Mouse (Mus musculus) hematopoietic stem cell, adult 5-6 weeks (primary cell): ENCODE measurements around the gene Gm49353. TPM values are rescaled to one million over a fixed set of nuclear protein-coding genes. Genes with fewer than 3 reads are reported as not detected.
A peak's percentile ranks its signal among the peaks of the same experiment; 100 is the strongest.

ENCODE experiments used
- ATAC-seq, 2 experiments: fragments of 125-278 bp in 1 of 2; replicated peaks in 1 of 2; 2 replicates each; pipeline ENCODE4 v1.8.0; 2016 to 2017; ENCODE audit warnings: inconsistent platforms in 2 of 2, mild to moderate bottlenecking in 2 of 2, moderate number of reproducible peaks in 2 of 2, low read depth in 1 of 2, moderate TSS enrichment in 1 of 2; ENCODE audit not compliant: low FRiP score in 2 of 2, poor library complexity in 2 of 2, severe bottlenecking in 2 of 2, insufficient read depth in 1 of 2, low TSS enrichment in 1 of 2
- total RNA-seq: library from RNA; stranded (forward); fragments of 172-1452, 232-1000 nt; gene quantifications from 2 replicates; pipeline ENCODE4 v1.2.3, GENCODE M21; 2017

The Gm49353 gene
- not detected in 2 replicates for total RNA-seq

GRCm38 (mm10) chr10:29198642-29199041, at the start of gene Gm49353:
Gene Gm49353 (plus strand): TSS chr10:29198954.
- no peak for ATAC-seq

GRCm38 (mm10) chr10:29155304-29155703, 43.5 kb upstream of the Gm49353 start:
- no peak for ATAC-seq

GRCm38 (mm10) chr10:29161664-29162063, 37.1 kb upstream of the Gm49353 start:
- no peak for ATAC-seq

GRCm38 (mm10) chr10:29173778-29174177, 25.0 kb upstream of the Gm49353 start:
- ATAC-seq = no peak

GRCm38 (mm10) chr10:29175656-29176055, 23.1 kb upstream of the Gm49353 start:
- no peak for ATAC-seq

GRCm38 (mm10) chr10:29176881-29177280, 21.9 kb upstream of the Gm49353 start:
- ATAC-seq = no peak

- ATAC-seq = no peak
Observed at GRCm38 (mm10) chr10:29178003-29178402, 20.8 kb upstream of the Gm49353 start.

GRCm38 (mm10) chr10:29180210-29180609, 18.5 kb upstream of the Gm49353 start:
- no peak for ATAC-seq

- ATAC-seq = no peak
Observed at GRCm38 (mm10) chr10:29181046-29181445, 17.7 kb upstream of the Gm49353 start.

GRCm38 (mm10) chr10:29193769-29194168, 5.0 kb upstream of the Gm49353 start:
- ATAC-seq = no peak

- no peak for ATAC-seq
Observed at GRCm38 (mm10) chr10:29196811-29197210, 1.9 kb upstream of the Gm49353 start.

GRCm38 (mm10) chr10:29199835-29200234, 1.1 kb downstream of the Gm49353 start:
- no peak for ATAC-seq

GRCm38 (mm10) chr10:29200609-29201008, 1.9 kb downstream of the Gm49353 start:
- ATAC-seq = no peak

GRCm38 (mm10) chr10:29206730-29207129, 8.0 kb downstream of the Gm49353 start:
- ATAC-seq = peak; percentile 72 to 94

- ATAC-seq = no peak
Observed at GRCm38 (mm10) chr10:29208735-29209134, 10.0 kb downstream of the Gm49353 start.

GRCm38 (mm10) chr10:29211453-29211852, 12.7 kb downstream of the Gm49353 start, which contains the start of gene 9330159F19Rik:
Gene 9330159F19Rik (plus strand): TSS chr10:29211606.
- ATAC-seq = no peak

GRCm38 (mm10) chr10:29213534-29214100, 14.9 kb downstream of the Gm49353 start:
- ATAC-seq = no peak

- ATAC-seq = no peak
Observed at GRCm38 (mm10) chr10:29216957-29217356, 18.2 kb downstream of the Gm49353 start.

GRCm38 (mm10) chr10:29217451-29217850, 18.7 kb downstream of the Gm49353 start:
- ATAC-seq = no peak
